Mouse (Mus musculus) stomach, embryonic 15.5 days (tissue): ENCODE results near the gene Bloc1s6. TPM values are rescaled to one million over a fixed set of nuclear protein-coding genes. Genes with fewer than 3 reads are reported as not detected.

Source experiments
- ATAC-seq: fragments of 200-750 bp; cut with Nextera tagmentation; 2 replicates; pipeline ENCODE4 v1.8.0; 2017; ENCODE audit warnings: low read depth, moderate number of reproducible peaks, moderate TSS enrichment; ENCODE audit not compliant: insufficient read depth, low FRiP score
- H3K27ac ChIP-seq: fragments of 300-500 bp; sonication (generic); 2 replicates; pipeline ENCODE4 v1.5.1; 2015; ENCODE audit warnings: mild to moderate bottlenecking, inconsistent platforms
- H3K27me3 ChIP-seq: fragments of 300-500 bp; sonication (generic); replicated peaks from 2 replicates; pipeline ENCODE4 v1.6.1; 2015; ENCODE audit warnings: inconsistent platforms
- H3K36me3 ChIP-seq: fragments of 300-500 bp; sonication (generic); 2 replicates; pipeline ENCODE4 v1.6.1; 2015; ENCODE audit warnings: inconsistent platforms
- H3K4me1 ChIP-seq: fragments of 300-500 bp; sonication (generic); 2 replicates; pipeline ENCODE4 v1.6.1; 2015; ENCODE audit warnings: inconsistent platforms
- H3K4me2 ChIP-seq: fragments of 300-500 bp; sonication (generic); 2 replicates; pipeline ENCODE4 v1.6.1; 2015; ENCODE audit warnings: mild to moderate bottlenecking, inconsistent platforms
- H3K4me3 ChIP-seq: fragments of 300-500 bp; sonication (generic); replicated peaks from 2 replicates; pipeline ENCODE4 v1.5.1; 2015; ENCODE audit warnings: inconsistent platforms
- H3K9ac ChIP-seq: fragments of 300-500 bp; sonication (generic); 2 replicates; pipeline ENCODE4 v1.6.1; 2015; ENCODE audit warnings: inconsistent platforms
- H3K9me3 ChIP-seq: fragments of 300-500 bp; sonication (generic); 2 replicates; pipeline ENCODE4 v1.6.1; 2016; ENCODE audit warnings: inconsistent platforms
- WGBS: fragments of 180-500 bp; shearing (Covaris S2); methylation state at CpG from one replicate; pipeline ENCODE4 v1.1.7; 2015; 5-methylcytosine and 5-hydroxymethylcytosine counted together
- polyA plus RNA-seq: library from polyadenylated mRNA; unstranded; fragments of >200 nt; fragmentation: Nextera tagmentation; extraction: Ambion mirVana; gene quantifications from 2 replicates; pipeline ENCODE4 v1.2.1, GENCODE M21; 2015

Bloc1s6 gene
- polyA plus RNA-seq, 1 experiment from 2014 or later: 43.4 TPM

- Histone ChIP-seq H3K27ac (no peak overlapping the region), H3K9ac (no peak overlapping the region)
- ATAC-seq: no peak
Measured at GRCm38 (mm10) chr2:122789730-122790129, 51.4 kb downstream of the Bloc1s6 start.

More at GRCm38 (mm10) chr2:122789730-122790129, 51.4 kb downstream of the Bloc1s6 start:
- Histone ChIP-seq H3K9me3 (no peaks in the 10 kb centered on the region), H3K4me2 (no peak overlapping the region), H3K27me3 (no peaks in the 10 kb centered on the region), H3K4me1 (no peaks in the 10 kb centered on the region), H3K4me3 (no peak overlapping the region), H3K36me3 (no peaks in the 10 kb centered on the region)
- 69% methylated on average over 6 of the region's 6 CpGs for WGBS

Other genes with a start within 250 kb of the Bloc1s6 start
- 22.4 and 28.5 TPM in 2 replicates for gene Gatm, start 127.2 kb upstream of the Bloc1s6 start, polyA plus RNA-seq
- 12.2 and 15.2 TPM in 2 replicates for gene AA467197, start 101.5 kb upstream of the Bloc1s6 start, polyA plus RNA-seq
- 9.3 and 9.6 TPM in 2 replicates for gene Slc30a4, start 35.8 kb upstream of the Bloc1s6 start, polyA plus RNA-seq
- gene Sqor, start 26.7 kb downstream of the Bloc1s6 start, polyA plus RNA-seq: 30.0 TPM in 2 replicates